Mouse (Mus musculus) intestine, embryonic 15.5 days (tissue): ENCODE results near the gene Hist2h4. TPM values are rescaled to one million over a fixed set of nuclear protein-coding genes. Genes with fewer than 3 reads are reported as not detected.
"Not testable (repeated sequence)": the region's sequence is repeated elsewhere in the genome, so short reads cannot be mapped to it uniquely, and the experiment has no call there.

Experiments
- ATAC-seq: fragments of 200-750 bp; cut with Nextera tagmentation; 2 replicates; pipeline ENCODE4 v1.8.0; 2017; ENCODE audit warnings: moderate TSS enrichment, moderate library complexity
- H3K27ac ChIP-seq: fragments of 300-500 bp; sonication (generic); 2 replicates; pipeline ENCODE4 v1.5.1; 2015; ENCODE audit warnings: mild to moderate bottlenecking, inconsistent platforms
- H3K27me3 ChIP-seq: fragments of 300-500 bp; sonication (generic); replicated peaks from 2 replicates; pipeline ENCODE4 v1.6.1; 2015; ENCODE audit warnings: inconsistent platforms
- H3K36me3 ChIP-seq: fragments of 300-500 bp; sonication (generic); 2 replicates; pipeline ENCODE4 v1.6.1; 2015; ENCODE audit warnings: inconsistent platforms
- H3K4me1 ChIP-seq: fragments of 300-500 bp; sonication (generic); replicated peaks from 2 replicates; pipeline ENCODE4 v1.6.1; 2015; ENCODE audit warnings: inconsistent platforms
- H3K4me2 ChIP-seq: fragments of 300-500 bp; sonication (generic); replicated peaks from 2 replicates; pipeline ENCODE4 v1.6.1; 2015; ENCODE audit warnings: mild to moderate bottlenecking, inconsistent platforms
- H3K4me3 ChIP-seq: fragments of 300-500 bp; sonication (generic); replicated peaks from 2 replicates; pipeline ENCODE4 v1.5.1; 2015; ENCODE audit warnings: inconsistent platforms
- H3K9ac ChIP-seq: fragments of 300-500 bp; sonication (generic); 2 replicates; pipeline ENCODE4 v1.6.1; 2015; ENCODE audit warnings: inconsistent platforms
- H3K9me3 ChIP-seq: fragments of 300-500 bp; sonication (generic); 2 replicates; pipeline ENCODE4 v1.6.1; 2016; ENCODE audit warnings: inconsistent platforms
- WGBS: fragments of 180-500 bp; shearing (Covaris S2); methylation state at CpG from one replicate; pipeline ENCODE4 v1.1.7; 2015; 5-methylcytosine and 5-hydroxymethylcytosine counted together
- polyA plus RNA-seq: library from polyadenylated mRNA; unstranded; fragments of >200 nt; fragmentation: Nextera tagmentation; extraction: Ambion mirVana; gene quantifications from 2 replicates; pipeline ENCODE4 v1.2.1, GENCODE M21; 2015

The Hist2h4 gene
- polyA plus RNA-seq, 1 experiment from 2014 or later: 10.7 TPM

DNA sequence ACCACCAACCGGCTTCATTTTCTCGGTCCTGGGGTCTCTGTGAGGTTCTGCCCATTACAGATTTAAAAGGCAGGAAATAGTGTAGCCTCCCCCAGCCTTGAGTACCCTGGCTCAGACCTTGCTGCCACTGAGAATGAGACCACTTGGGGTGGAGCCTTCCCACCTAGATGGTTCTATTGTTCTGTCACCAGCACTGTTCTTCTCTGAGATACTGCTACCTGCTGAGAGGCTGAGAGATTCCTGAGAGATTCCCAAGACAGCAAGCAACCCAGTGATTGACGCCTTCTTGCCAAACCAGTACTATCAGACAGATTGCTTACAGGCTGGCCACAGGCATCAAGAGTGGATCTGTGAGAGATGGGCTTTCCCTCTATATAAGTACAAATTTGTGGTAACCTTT, 26.1 kb upstream of the Hist2h4 start:
- no peaks in the 10 kb centered on the region; the same call in 1 of the 2 replicates for H3K27me3 ChIP-seq
- no peaks in the 10 kb centered on the region for H3K36me3 ChIP-seq
- H3K4me3 ChIP-seq: no peak overlapping the region
- no peak overlapping the region for H3K9ac ChIP-seq
- no peak overlapping the region for H3K4me2 ChIP-seq
- no peaks in the 10 kb centered on the region for H3K4me1 ChIP-seq
- no peaks in the 10 kb centered on the region for H3K9me3 ChIP-seq
- no peak for ATAC-seq
- WGBS: 66% methylated on average over 3 of the region's 3 CpGs
- H3K27ac ChIP-seq: no peak overlapping the region

GRCm38 (mm10) chr3:96287334-96287733, 24.2 kb upstream of the Hist2h4 start:
- H3K27me3 ChIP-seq, H3K4me3 ChIP-seq, H3K9ac ChIP-seq, H3K27ac ChIP-seq, ATAC-seq, H3K9me3 ChIP-seq, H3K4me2 ChIP-seq, H3K36me3 ChIP-seq, H3K4me1 ChIP-seq: not testable (repeated sequence)
- WGBS: 89% methylated on average over 11 of the region's 11 CpGs

DNA sequence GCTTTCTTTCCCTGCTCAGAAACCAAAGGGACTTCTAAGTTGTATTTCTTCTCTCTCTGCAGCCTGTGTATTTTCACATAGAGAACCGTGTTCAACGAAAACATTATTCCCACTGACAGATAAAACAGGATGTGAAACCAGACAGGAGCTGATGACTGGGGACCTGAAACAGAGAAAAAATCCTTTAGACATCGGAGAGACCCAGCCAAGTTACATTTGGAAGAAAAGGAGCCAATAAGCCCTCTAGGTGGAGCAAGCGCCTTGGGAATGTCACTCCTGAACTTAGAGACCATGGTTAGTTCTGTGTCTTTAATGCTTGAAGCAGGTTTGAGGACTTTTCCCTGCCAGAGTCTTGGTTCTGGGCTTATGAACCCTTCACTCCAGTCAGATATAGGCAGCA, 21.3 kb upstream of the Hist2h4 start:
- H3K27ac ChIP-seq: no peak overlapping the region
- no peak for ATAC-seq
- H3K4me1 ChIP-seq: no peaks in the 10 kb centered on the region
- no peaks in the 10 kb centered on the region; the same call in none of the 2 replicates for H3K27me3 ChIP-seq
- no peak overlapping the region for H3K4me3 ChIP-seq
- H3K9ac ChIP-seq: no peak overlapping the region
- no peaks in the 10 kb centered on the region for H3K9me3 ChIP-seq
- H3K4me2 ChIP-seq: 0 out of 2 replicates have a peak overlapping the region, but pooled peaks have one; percentile 28
- 15% methylated on average over 4 of the region's 4 CpGs for WGBS
- H3K36me3 ChIP-seq: no peaks in the 10 kb centered on the region

- Histone ChIP-seq H3K27me3 (no peaks in the 10 kb centered on the region; the same call in none of the 2 replicates), H3K27ac (no peak overlapping the region), H3K4me3 (no peak overlapping the region), H3K4me2 (no peak overlapping the region), H3K36me3 (no peaks in the 10 kb centered on the region), H3K9ac (no peak overlapping the region), H3K4me1 (peaks cover 3% of the 10 kb centered on the region; the same call in 1 of the 2 replicates), H3K9me3 (no peaks in the 10 kb centered on the region)
- 60% methylated on average over 6 of the region's 6 CpGs for WGBS
- no peak for ATAC-seq
Measured at GRCm38 (mm10) chr3:96280660-96281059, 17.5 kb upstream of the Hist2h4 start.

GRCm38 (mm10) chr3:96277800-96278624, 14.9 kb upstream of the Hist2h4 start:
- Histone ChIP-seq H3K36me3 (no peaks in the 10 kb centered on the region), H3K27ac (peak overlapping the region; percentile 72), H3K4me3 (peak overlapping the region; percentile 48), H3K27me3 (no peaks in the 10 kb centered on the region; the same call in 1 of the 2 replicates), H3K9me3 (no peaks in the 10 kb centered on the region), H3K4me1 (peaks cover 3% of the 10 kb centered on the region; the same call in 1 of the 2 replicates), H3K4me2 (peak overlapping the region; percentile 93), H3K9ac (peak overlapping the region; percentile 67)
- ATAC-seq: peak; percentile 96
- under 1% methylated on average over 49 of the region's 49 CpGs for WGBS

GRCm38 (mm10) chr3:96277428-96277799, 14.3 kb upstream of the Hist2h4 start:
- no peaks in the 10 kb centered on the region for H3K27me3 ChIP-seq
- H3K4me2 ChIP-seq: peak overlapping the region; percentile 93
- H3K4me1 ChIP-seq: peaks cover 3% of the 10 kb centered on the region; the same call in 1 of the 2 replicates
- H3K36me3 ChIP-seq: no peaks in the 10 kb centered on the region
- H3K27ac ChIP-seq: peak overlapping the region; percentile 72; the same call in 1 of the 2 replicates
- peak overlapping the region; percentile 48 for H3K4me3 ChIP-seq
- H3K9ac ChIP-seq: peak overlapping the region; percentile 67
- 19% methylated on average over 8 of the region's 8 CpGs for WGBS
- peak; percentile 57 for ATAC-seq
- no peaks in the 10 kb centered on the region for H3K9me3 ChIP-seq

DNA sequence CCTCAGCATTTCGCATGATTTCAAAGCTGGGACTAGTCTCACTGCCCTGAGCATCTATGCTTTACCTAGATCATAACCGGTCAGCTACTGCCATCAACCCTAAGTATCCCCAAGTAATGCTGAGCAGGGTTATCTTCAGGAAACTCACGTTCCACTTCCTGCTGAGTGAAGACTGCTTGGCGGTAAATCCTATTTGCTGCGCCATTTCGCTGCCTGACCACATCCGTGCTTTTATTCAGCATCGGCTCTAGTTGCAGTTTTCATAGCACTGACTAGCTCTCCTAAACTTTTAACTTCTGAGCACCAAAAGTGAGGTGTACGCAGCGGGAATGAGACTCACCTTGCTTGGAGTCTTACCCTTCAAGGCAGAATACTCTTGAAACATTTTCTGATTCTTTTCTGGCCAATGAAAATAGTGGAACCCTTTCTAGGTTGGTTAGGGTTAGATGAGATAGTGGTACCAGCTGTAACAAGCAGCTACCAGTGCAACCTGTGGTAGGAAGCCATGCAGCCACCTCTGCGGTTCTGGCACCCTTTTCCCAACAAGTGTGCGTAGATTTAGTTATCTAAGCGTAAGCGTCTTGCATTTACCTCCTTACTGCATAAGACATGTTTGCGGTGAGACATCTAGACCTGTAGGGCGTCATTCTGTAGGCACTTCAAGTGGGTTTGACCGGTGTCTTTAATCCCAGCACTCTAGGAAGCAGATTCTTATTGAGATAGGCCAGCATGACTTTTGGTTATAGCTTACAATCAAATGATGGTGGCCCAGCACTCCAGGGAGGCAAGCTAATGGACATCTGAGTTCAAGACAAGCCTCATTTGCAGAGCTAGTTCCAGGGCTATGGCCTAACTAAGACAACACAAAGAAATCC, 10.7 kb upstream of the Hist2h4 start:
- Histone ChIP-seq H3K27me3 (no peaks in the 10 kb centered on the region), H3K9me3 (no peaks in the 10 kb centered on the region), H3K27ac (no peak overlapping the region), H3K4me2 (no peak overlapping the region), H3K36me3 (no peaks in the 10 kb centered on the region), H3K4me1 (peaks cover 3% of the 10 kb centered on the region; the same call in 1 of the 2 replicates), H3K4me3 (no peak overlapping the region), H3K9ac (no peak overlapping the region)
- ATAC-seq: no peak
- WGBS: 88% methylated on average over 17 of the region's 17 CpGs

DNA sequence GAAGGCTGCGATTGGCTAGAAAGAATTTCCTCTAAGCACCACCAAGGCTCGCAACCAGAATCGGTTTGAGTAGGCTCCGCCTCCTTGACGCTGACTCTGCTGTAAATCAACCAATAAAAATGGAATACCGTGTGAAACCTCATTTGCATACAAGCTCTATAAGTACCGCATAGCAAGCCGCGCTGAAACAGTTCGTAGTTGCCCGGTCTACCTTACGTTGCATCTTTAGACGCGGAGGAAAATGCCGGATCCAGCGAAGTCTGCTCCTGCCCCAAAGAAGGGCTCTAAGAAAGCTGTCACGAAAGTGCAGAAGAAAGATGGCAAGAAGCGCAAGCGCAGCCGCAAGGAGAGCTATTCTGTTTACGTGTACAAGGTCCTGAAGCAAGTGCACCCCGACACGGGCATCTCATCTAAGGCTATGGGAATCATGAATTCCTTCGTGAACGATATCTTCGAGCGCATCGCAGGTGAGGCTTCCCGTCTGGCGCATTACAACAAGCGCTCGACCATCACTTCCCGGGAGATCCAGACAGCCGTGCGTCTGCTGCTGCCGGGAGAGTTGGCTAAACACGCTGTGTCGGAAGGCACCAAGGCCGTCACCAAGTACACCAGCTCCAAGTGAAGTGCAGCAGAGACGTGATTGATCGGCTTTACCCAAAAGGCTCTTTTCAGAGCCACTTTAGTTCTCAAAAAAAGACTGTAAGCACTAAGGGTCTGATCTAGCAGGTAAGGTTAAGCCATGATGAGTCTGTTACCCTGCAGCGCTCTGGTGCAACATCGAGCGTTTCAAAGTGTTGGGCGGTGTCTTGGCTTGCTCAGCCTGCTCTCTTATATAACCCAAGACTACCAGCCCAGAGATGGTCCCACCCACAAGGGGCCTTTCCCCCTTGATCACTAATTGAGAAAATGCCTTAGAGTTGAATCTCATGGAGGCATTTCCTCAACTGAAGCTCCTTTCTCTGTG, 6.7 kb upstream of the Hist2h4 start, which contains the start of gene Hist2h2bb:
Gene Hist2h2bb, plus strand, starts transcription at position 242 of the 964 bp plus-strand sequence.
- Histone ChIP-seq H3K9me3 (no peaks in the 10 kb centered on the region), H3K4me1 (peaks cover 5% of the 10 kb centered on the region; the same call in 1 of the 2 replicates), H3K27me3 (no peaks in the 10 kb centered on the region), H3K27ac (peak within 1 kb of the TSS; percentile 95), H3K4me2 (peak within 1 kb of the TSS; percentile 79), H3K4me3 (peak within 1 kb of the TSS; percentile 50), H3K36me3 (no peaks in the 10 kb centered on the region), H3K9ac (peak within 1 kb of the TSS; percentile 51)
- peak; percentile 95 for ATAC-seq
- WGBS: under 1% methylated on average over 45 of the region's 45 CpGs

DNA sequence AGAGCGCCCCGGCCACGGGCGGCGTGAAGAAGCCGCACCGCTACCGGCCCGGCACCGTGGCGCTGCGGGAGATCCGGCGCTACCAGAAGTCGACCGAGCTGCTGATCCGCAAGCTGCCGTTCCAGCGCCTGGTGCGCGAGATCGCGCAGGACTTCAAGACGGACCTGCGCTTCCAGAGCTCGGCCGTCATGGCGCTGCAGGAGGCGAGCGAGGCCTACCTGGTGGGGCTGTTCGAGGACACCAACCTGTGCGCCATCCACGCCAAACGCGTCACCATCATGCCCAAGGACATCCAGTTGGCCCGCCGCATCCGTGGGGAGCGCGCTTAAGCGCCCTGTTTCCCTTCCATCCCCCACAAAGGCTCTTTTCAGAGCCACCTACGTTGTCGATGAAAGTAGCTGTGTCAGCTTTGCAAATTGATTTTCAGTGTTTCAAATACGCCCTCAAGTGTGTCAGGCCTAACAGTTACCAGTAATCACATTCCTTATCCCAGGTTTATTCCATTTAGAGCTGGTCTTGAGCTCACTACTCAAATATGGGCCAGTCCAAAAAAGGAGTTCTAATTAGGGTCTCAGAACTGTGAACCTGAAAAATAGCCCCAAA, 5.8 kb upstream of the Hist2h4 start:
- H3K9me3 ChIP-seq, H3K36me3 ChIP-seq, H3K27me3 ChIP-seq: not testable (repeated sequence)
- peak; percentile 60 for ATAC-seq
- 0% methylated on average over 12 of the region's 44 CpGs for WGBS
- peak overlapping the region; percentile 67 for H3K4me2 ChIP-seq
- peak overlapping the region; percentile 95 for H3K27ac ChIP-seq
- peak overlapping the region; percentile 40 for H3K4me3 ChIP-seq
- H3K4me1 ChIP-seq: peaks cover 11% of the 10 kb centered on the region
- peak overlapping the region; percentile 49 for H3K9ac ChIP-seq

DNA sequence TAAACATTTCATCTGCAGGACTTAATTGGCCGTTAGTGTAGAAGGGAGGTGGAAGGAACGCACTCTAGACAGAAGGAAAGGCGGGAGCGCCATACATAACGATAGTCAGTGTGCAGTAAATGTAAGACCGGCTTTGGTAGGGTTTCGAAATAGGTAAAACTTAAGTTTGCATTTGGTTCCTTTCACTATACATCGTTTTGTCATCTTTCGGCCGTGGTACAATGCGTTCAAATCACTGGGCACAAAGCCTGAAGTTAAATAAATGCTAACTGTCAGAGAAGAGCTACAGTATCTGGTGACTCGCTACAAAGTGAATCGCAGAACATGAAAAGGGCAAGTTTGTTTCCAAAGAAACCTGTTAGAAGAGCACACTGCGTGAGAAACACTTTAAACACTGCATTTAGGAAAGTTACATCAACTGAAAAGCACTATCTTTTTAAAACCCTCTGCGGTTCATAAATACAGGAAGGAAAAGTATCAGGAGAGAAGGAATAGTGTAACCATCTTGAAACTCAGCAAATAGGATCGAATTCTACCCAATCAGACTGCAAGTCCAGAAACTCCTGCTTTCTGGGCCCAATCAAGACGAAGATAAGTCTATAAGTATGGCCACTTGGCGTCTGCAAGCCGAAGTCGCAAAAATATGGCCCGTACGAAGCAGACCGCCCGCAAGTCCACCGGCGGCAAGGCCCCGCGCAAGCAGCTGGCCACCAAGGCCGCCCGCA, 5.1 kb upstream of the Hist2h4 start, which contains the start of gene Hist2h3b:
Gene Hist2h3b, plus strand, starts transcription at position 604 of the 725 bp plus-strand sequence.
- H3K9ac ChIP-seq: peak within 1 kb of the TSS; percentile 49
- no peaks in the 10 kb centered on the region for H3K9me3 ChIP-seq
- H3K27me3 ChIP-seq: no peaks in the 10 kb centered on the region
- H3K4me3 ChIP-seq: peak within 1 kb of the TSS; percentile 40
- peak within 1 kb of the TSS; percentile 95 for H3K27ac ChIP-seq
- H3K4me1 ChIP-seq: peaks cover 11% of the 10 kb centered on the region
- no peaks in the 10 kb centered on the region for H3K36me3 ChIP-seq
- peak; percentile 73 for ATAC-seq
- H3K4me2 ChIP-seq: peak within 1 kb of the TSS; percentile 79
- 15% methylated on average over 29 of the region's 30 CpGs for WGBS
